Mouse (Mus musculus) liver, adult 2 months (tissue): ENCODE results near the gene Scly. TPM values are rescaled to one million over a fixed set of nuclear protein-coding genes. Genes with fewer than 3 reads are reported as not detected.

ENCODE experiments used
- DNase-seq: peaks from one replicate; pipeline ENCODE4 v3.0.0-alpha.2; 2011; ENCODE audit warnings: low read depth, low spot score; ENCODE audit errors: extremely low read depth
- H3K27ac ChIP-seq: fragments of 200-500 bp; replicated peaks from 2 replicates; pipeline ENCODE4 v1.5.1; 2012; ENCODE audit warnings: low read depth, mild to moderate bottlenecking, control low read depth, inconsistent platforms, low read length; ENCODE audit not compliant: insufficient read depth
- H3K27me3 ChIP-seq: fragments of 200-500 bp; 2 replicates; pipeline ENCODE4 v1.6.1; 2012; ENCODE audit warnings: mild to moderate bottlenecking, moderate library complexity, low read length, inconsistent platforms; ENCODE audit not compliant: control insufficient read depth, insufficient read depth
- H3K36me3 ChIP-seq: fragments of 200-500 bp; 2 replicates; pipeline ENCODE4 v1.6.1; 2012; ENCODE audit warnings: low read length, inconsistent platforms; ENCODE audit not compliant: control insufficient read depth, insufficient read depth
- H3K4me1 ChIP-seq: fragments of 200-500 bp; 2 replicates; pipeline ENCODE4 v1.6.1; 2011; ENCODE audit warnings: low read length; ENCODE audit not compliant: control insufficient read depth, insufficient read depth
- H3K4me3 ChIP-seq: fragments of 200-500 bp; 2 replicates; pipeline ENCODE4 v1.5.1; 2011; ENCODE audit warnings: low read depth, mild to moderate bottlenecking, control low read depth, low read length, moderate library complexity; ENCODE audit not compliant: insufficient read depth
- H3K79me2 ChIP-seq: fragments of 200-500 bp; 2 replicates; pipeline ENCODE4 v1.6.1; 2012; ENCODE audit warnings: inconsistent platforms, mild to moderate bottlenecking, low read length, moderate library complexity; ENCODE audit not compliant: control insufficient read depth, insufficient read depth
- H3K9ac ChIP-seq: fragments of 200-500 bp; 2 replicates; pipeline ENCODE4 v1.6.1; 2012; ENCODE audit warnings: low read depth, mild to moderate bottlenecking, control low read depth, inconsistent platforms, low read length
- CTCF ChIP-seq: fragments of 200-500 bp; IDR thresholded peaks from 2 replicates; pipeline ENCODE4 v1.5.1; 2011; ENCODE audit warnings: low read depth, low read length, control low read depth
- POLR2A ChIP-seq: fragments of 200-500 bp; IDR thresholded peaks from 2 replicates; pipeline ENCODE4 v1.6.1; 2011; ENCODE audit warnings: low read length, control low read depth; ENCODE audit not compliant: insufficient read depth; ENCODE audit errors: extremely low read depth
- WGBS: fragments of 180-500 bp; shearing (Covaris S2); methylation state at CpG from one replicate; pipeline ENCODE4 v1.1.7; 2018; 5-methylcytosine and 5-hydroxymethylcytosine counted together
- polyA plus RNA-seq: library from polyadenylated mRNA; depleted of rRNA; stranded (reverse); fragments of >200 nt; gene quantifications from 2 replicates; pipeline ENCODE4 v1.2.3, GENCODE M21; 2012
- total RNA-seq: library from RNA; depleted of rRNA; stranded (reverse); fragments of >200 nt; gene quantifications from 2 replicates; pipeline ENCODE4 v1.2.3, GENCODE M21; 2014

Scly gene
- total and polyA plus RNA-seq, 2 experiments: 50.4 to 106 TPM

DNA sequence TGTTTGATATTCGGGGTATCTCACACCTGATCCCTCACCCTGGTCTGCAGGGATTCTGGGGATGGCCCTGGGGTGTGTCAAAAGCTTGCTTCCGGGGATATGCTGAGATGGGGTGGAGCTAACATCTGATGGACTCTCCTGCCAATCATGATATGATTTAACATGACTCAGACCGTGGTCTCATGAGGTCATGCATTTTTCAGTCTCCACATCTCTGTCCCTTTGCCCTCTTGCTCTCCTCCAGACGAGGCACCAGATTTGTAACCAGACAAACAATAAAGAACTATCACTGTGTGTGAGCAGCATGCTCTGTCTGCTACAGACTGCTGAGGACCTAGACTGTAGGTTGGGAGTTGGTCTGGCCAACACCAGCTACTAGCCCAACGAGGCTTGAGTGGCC is 64.0 kb downstream of the Scly start:
- no peak overlapping the region for H3K4me3 ChIP-seq
- 80% methylated on average over 5 of the region's 5 CpGs for WGBS
- no peak overlapping the region for H3K9ac ChIP-seq
- no peaks in the 10 kb centered on the region for H3K36me3 ChIP-seq
- DNase-seq: no peak
- TF ChIP-seq CTCF: no peak
- H3K27me3 ChIP-seq: 0 out of 2 replicates have a peak, but pooled peaks cover 2% of the 10 kb centered on the region
- H3K4me1 ChIP-seq: peaks cover 3% of the 10 kb centered on the region; the same call in 1 of the 2 replicates
- H3K79me2 ChIP-seq: no peaks in the 10 kb centered on the region
- H3K27ac ChIP-seq: no peak overlapping the region

DNA sequence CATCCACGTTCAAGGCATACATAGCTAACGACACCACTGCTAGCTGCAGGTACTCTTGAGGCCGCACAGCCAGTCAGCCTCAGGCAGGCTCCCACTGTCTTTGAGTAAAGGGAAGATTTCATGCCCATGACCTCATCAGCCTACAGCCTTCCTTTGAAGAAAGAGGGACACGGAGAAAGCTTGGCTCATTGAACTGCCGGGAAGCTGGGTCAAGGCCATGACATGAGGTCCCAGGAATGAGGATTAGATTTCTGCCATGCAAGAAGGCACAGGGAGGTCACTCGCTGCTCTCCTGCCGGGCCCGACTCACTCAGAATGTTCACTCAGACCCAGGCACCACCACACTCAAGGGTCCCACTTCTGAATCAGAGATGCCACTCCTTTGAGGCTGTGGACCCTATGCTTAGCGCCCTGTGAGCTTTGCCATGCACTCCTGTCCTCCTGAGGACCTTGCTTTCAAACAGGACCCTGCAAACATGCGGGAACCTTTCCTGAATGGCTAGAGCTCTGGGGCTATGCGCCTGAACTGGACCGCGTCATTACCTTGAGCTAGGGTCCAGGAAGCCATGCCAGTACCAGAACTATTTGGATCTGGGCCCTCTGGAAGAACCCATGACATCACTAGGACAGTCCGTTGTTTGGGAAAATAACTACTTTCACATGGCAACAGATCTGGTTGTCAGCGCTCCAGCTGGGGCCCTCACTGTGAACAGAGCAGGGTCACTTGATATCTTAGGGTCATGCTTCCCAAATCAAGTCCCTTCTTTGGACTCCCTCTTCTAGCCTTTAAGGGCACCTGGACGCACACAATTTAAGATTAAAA is 66.9 kb downstream of the Scly start:
- Histone ChIP-seq H3K9ac (no peak overlapping the region), H3K79me2 (no peaks in the 10 kb centered on the region), H3K36me3 (no peaks in the 10 kb centered on the region), H3K27me3 (0 out of 2 replicates have a peak, but pooled peaks cover 2% of the 10 kb centered on the region), H3K27ac (no peak overlapping the region), H3K4me1 (peaks cover 3% of the 10 kb centered on the region; the same call in 1 of the 2 replicates), H3K4me3 (no peak overlapping the region)
- 93% methylated on average over 16 of the region's 16 CpGs for WGBS
- DNase-seq: no peak
- TF ChIP-seq CTCF: no peak
- TF ChIP-seq POLR2A: no peak

DNA sequence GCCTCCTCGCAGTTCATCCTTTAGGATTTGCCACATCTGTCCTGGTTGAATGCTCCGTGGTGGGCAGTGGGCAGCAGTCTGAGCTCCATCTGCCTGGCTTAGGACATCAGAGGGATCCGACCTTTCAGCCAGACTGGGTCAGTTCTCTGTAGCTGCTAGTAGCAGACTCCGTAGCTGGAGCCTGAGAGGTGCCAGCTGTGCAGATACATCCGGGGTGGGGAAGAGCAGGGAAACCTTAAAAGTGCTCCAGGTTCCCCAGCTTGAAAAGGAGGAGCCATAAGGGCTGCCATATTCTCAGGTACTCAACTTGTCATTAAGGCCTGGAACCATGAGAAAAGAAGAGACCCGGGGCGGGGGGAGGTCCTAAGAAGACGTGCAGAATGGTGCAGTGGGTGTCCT is 67.7 kb downstream of the Scly start:
- Histone ChIP-seq H3K9ac (peak overlapping the region; percentile 33; the same call in 1 of the 2 replicates), H3K27me3 (0 out of 2 replicates have a peak, but pooled peaks cover 2% of the 10 kb centered on the region), H3K4me3 (no peak overlapping the region), H3K79me2 (no peaks in the 10 kb centered on the region), H3K4me1 (peaks cover 3% of the 10 kb centered on the region; the same call in 1 of the 2 replicates), H3K27ac (no peak overlapping the region), H3K36me3 (no peaks in the 10 kb centered on the region)
- WGBS: 52% methylated on average over 8 of the region's 8 CpGs
- DNase-seq: no peak
- TF ChIP-seq CTCF (no peak), POLR2A (no peak)

DNA sequence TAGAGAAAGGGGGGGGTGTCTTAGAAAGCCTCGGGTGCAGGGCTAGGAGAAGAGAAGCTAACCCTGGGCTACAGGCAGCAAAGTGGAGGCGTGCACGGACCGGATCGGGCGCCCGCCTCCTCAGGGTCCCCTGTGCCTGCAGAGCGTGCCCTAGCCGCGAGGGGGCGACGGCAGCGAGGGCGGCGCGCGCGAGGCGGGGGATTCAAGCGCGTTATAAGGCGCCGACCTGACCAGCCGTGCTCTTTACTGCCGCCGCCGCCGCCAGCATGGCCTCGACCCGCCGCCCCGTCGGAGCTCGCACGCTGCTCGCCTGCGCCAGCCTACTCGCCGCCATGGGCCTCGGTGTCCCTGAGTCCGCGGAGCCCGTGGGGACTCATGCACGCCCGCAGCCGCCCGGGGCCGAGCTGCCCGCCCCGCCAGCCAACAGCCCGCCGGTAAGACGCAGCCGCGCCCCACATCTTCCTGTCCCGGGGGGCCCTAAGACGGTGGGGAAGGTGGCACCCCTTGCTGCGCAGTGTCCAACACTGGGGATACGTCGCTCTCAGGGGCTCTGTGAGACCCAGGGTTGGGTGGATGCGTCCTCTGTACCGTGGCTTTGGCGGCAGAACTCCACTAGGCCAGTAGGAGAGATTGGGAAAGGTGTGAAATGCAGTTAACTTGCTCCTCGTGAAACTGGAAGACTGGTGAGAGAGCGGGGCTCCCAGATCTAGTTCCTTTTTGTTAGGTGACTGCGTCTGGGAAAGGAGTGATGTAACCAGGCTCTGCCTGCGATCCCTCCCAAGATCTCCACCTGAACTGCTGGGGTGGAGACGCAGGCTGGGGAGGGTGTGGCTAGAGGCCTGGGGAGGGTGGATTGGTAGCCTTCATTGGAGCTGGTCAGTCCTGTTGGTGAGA is 68.3 kb downstream of the Scly start, which contains the start of gene Erfe:
TSS of gene Erfe (plus strand) at position 216 of the 894 bp plus-strand sequence.
- H3K4me3 ChIP-seq: peak within 1 kb of the TSS; percentile 30
- no peak within 1 kb of the TSS for H3K27ac ChIP-seq
- no peak for DNase-seq
- H3K27me3 ChIP-seq: 0 out of 2 replicates have a peak, but pooled peaks cover 2% of the 10 kb centered on the region
- TF ChIP-seq CTCF (peak; percentile 81), POLR2A (no peak)
- H3K4me1 ChIP-seq: peaks cover 3% of the 10 kb centered on the region; the same call in 1 of the 2 replicates
- H3K79me2 ChIP-seq: no peaks in the 10 kb centered on the region
- H3K9ac ChIP-seq: peak within 1 kb of the TSS; percentile 33
- H3K36me3 ChIP-seq: no peaks in the 10 kb centered on the region
- 4% methylated on average over 65 of the region's 68 CpGs for WGBS

DNA sequence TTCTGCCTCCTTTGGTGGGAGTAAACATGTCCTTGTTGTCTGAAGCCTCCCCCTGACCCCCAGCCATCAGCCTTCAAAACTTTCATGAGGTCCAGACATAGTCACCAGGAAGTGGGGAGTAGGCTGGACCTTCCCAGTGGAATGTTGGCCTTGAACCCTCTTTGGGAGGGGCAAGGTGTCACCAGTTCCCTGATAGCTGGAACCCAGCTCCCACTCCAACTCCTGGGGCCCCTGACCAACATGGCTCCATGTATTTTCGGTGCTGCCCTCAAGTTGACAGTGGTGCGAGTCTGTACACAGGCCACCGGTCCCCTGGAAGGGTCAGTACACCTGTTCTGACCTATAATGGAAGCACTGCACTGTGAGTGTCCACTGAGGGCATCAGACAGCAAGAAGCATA is 69.2 kb downstream of the Scly start:
- Histone ChIP-seq H3K79me2 (no peaks in the 10 kb centered on the region), H3K9ac (no peak overlapping the region), H3K4me3 (no peak overlapping the region), H3K27me3 (0 out of 2 replicates have a peak, but pooled peaks cover 2% of the 10 kb centered on the region), H3K4me1 (peaks cover 3% of the 10 kb centered on the region; the same call in 1 of the 2 replicates), H3K27ac (no peak overlapping the region), H3K36me3 (no peaks in the 10 kb centered on the region; the same call in 1 of the 2 replicates)
- TF ChIP-seq CTCF (no peak), POLR2A (no peak)
- WGBS: 99% methylated on average over 3 of the region's 3 CpGs
- no peak for DNase-seq
